Mouse (Mus musculus): ENCODE data around the gene Steap3. TPM values are rescaled to one million over a fixed set of nuclear protein-coding genes. Genes with fewer than 3 reads are reported as not detected.

Steap3 gene
- polyA plus RNA-seq, 1 experiment from 2014 or later = 3.3 TPM

DNA sequence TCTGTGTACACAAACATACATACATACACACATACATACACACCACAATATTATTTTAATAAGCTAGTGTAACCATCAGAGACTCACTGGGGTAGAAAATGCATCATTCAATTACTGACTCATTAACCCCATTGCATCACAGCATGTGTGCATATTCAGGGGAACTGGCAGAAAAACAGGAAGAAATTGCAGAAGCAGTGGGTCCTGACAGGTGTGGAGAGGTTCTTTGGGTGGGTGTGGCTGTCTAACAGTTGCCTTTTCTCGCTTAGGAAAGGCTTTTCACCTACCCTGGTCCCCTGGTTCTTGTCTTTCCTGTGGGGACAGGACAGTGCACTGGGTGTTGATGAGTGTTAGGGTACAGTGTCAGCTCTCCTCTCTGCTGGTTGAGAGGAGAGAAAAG is 109.9 kb downstream of the Steap3 start:
- no peaks in the 10 kb centered on the region for H3K36me3 ChIP-seq (replicated peaks; ENCODE audit: control insufficient read depth, insufficient read depth, low read depth, low read length)
- H3K27ac ChIP-seq (replicated peaks; ENCODE audit: low read depth, low read length) = no peak overlapping the region
- H3K4me3 ChIP-seq (ENCODE audit: low read depth, low read length) = no peak overlapping the region
- H3K4me2 ChIP-seq (ENCODE audit: low read depth, low read length) = no peak overlapping the region
- H3K27me3 ChIP-seq (ENCODE audit: control insufficient read depth, insufficient read depth, low read length) = no peaks in the 10 kb centered on the region
- no peak for ATAC-seq (replicated peaks; ENCODE audit: insufficient number of reproducible peaks, low FRiP score, low TSS enrichment, low read depth)
- no peaks in the 10 kb centered on the region for H3K9me3 ChIP-seq (replicated peaks; ENCODE audit: control insufficient read depth, low read length)
- H3K9ac ChIP-seq (replicated peaks; ENCODE audit: low read length) = no peak overlapping the region
- 43% methylated on average over 1 of the region's 1 CpGs for WGBS
- no peak for DNase-seq (ENCODE audit: low spot score)
- no peaks in the 10 kb centered on the region; the same call in 1 of the 2 replicates for H3K4me1 ChIP-seq (ENCODE audit: control insufficient read depth, insufficient read depth, low read length)

DNA sequence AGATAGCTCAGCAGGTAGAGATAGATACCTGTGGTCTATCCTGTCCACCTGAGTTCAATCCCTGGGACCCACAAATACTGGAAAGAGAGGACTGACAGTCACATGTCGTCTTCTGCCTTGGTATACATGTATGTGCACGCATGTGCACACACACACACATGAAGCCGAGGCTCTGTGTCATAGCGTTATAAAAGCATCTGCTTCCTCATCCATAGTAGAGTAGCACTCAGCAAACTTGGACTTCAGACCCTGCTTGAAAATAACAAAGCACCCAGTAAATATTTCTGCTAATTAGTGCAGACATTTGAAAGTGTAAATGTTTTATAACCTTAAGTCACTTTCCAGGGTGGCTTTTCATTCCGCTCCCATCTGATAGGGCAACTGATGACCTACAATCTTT is 111.0 kb downstream of the Steap3 start:
- 92% methylated on average over 5 of the region's 5 CpGs for WGBS
- Histone ChIP-seq H3K9ac (replicated peaks; ENCODE audit: low read length) (no peak overlapping the region), H3K9me3 (replicated peaks; ENCODE audit: control insufficient read depth, low read length) (no peaks in the 10 kb centered on the region), H3K4me2 (ENCODE audit: low read depth, low read length) (no peak overlapping the region), H3K4me3 (ENCODE audit: low read depth, low read length) (no peak overlapping the region), H3K4me1 (ENCODE audit: control insufficient read depth, insufficient read depth, low read length) (no peaks in the 10 kb centered on the region; the same call in 1 of the 2 replicates), H3K27ac (replicated peaks; ENCODE audit: low read depth, low read length) (no peak overlapping the region), H3K36me3 (replicated peaks; ENCODE audit: control insufficient read depth, insufficient read depth, low read depth, low read length) (no peaks in the 10 kb centered on the region), H3K27me3 (ENCODE audit: control insufficient read depth, insufficient read depth, low read length) (no peaks in the 10 kb centered on the region)
- DNase-seq (ENCODE audit: low spot score) (no peak), ATAC-seq (replicated peaks; ENCODE audit: insufficient number of reproducible peaks, low FRiP score, low TSS enrichment, low read depth) (no peak)

DNA sequence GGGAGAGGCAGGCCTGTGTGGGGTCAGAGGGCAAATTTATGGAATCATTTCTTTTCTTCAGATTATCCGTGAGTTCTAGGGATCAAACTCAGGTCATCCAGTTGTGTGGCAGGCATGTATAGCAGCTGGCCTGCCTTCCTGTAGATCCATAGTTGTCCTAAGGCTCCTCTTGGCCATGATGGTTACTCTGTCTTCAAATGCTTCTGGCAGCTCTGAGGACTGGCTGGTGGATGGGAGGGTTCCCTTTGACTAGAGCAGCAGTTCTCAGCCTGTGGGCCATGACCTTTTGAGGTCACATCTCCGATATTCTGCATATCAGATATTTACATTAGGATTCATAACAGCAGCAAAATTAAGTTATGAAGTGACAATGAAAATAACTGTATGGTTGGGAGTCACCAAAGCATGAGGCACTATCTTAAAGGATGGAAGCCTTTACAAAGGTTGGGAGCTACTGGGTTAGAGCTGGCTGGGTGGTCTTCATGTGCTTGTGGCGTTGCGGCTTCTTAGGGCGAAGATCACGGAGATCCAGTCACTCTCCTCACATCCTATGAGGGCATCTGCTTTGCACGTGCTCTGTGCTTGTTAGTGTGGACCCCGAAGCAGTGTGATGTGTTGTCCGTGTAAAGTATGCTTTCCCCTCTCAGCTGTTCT is 113.9 kb downstream of the Steap3 start:
- no peak overlapping the region for H3K27ac ChIP-seq (replicated peaks; ENCODE audit: low read depth, low read length)
- H3K9me3 ChIP-seq (replicated peaks; ENCODE audit: control insufficient read depth, low read length) = no peaks in the 10 kb centered on the region
- H3K4me3 ChIP-seq (ENCODE audit: low read depth, low read length) = no peak overlapping the region
- no peaks in the 10 kb centered on the region for H3K27me3 ChIP-seq (ENCODE audit: control insufficient read depth, insufficient read depth, low read length)
- DNase-seq (ENCODE audit: low spot score) (no peak), ATAC-seq (replicated peaks; ENCODE audit: insufficient number of reproducible peaks, low FRiP score, low TSS enrichment, low read depth) (no peak)
- H3K36me3 ChIP-seq (replicated peaks; ENCODE audit: control insufficient read depth, insufficient read depth, low read depth, low read length) = no peaks in the 10 kb centered on the region
- no peak overlapping the region for H3K9ac ChIP-seq (replicated peaks; ENCODE audit: low read length)
- H3K4me2 ChIP-seq (ENCODE audit: low read depth, low read length) = no peak overlapping the region
- no peaks in the 10 kb centered on the region; the same call in 1 of the 2 replicates for H3K4me1 ChIP-seq (ENCODE audit: control insufficient read depth, insufficient read depth, low read length)
- 77% methylated on average over 9 of the region's 9 CpGs for WGBS

- no peak overlapping the region for H3K27ac ChIP-seq (replicated peaks; ENCODE audit: low read depth, low read length)
- H3K4me3 ChIP-seq (ENCODE audit: low read depth, low read length) = no peak overlapping the region
- H3K27me3 ChIP-seq (ENCODE audit: control insufficient read depth, insufficient read depth, low read length) = no peaks in the 10 kb centered on the region
- H3K36me3 ChIP-seq (replicated peaks; ENCODE audit: control insufficient read depth, insufficient read depth, low read depth, low read length) = no peaks in the 10 kb centered on the region
- H3K9me3 ChIP-seq (replicated peaks; ENCODE audit: control insufficient read depth, low read length) = no peaks in the 10 kb centered on the region
- no peak overlapping the region for H3K4me2 ChIP-seq (ENCODE audit: low read depth, low read length)
- ATAC-seq (replicated peaks; ENCODE audit: insufficient number of reproducible peaks, low FRiP score, low TSS enrichment, low read depth) (no peak), DNase-seq (ENCODE audit: low spot score) (peak; percentile 52)
- H3K9ac ChIP-seq (replicated peaks; ENCODE audit: low read length) = no peak overlapping the region
- WGBS = 26% methylated on average over 1 of the region's 1 CpGs
- H3K4me1 ChIP-seq (ENCODE audit: control insufficient read depth, insufficient read depth, low read length) = no peaks in the 10 kb centered on the region; the same call in 1 of the 2 replicates
Observed at GRCm38 (mm10) chr1:120155325-120155724, 117.2 kb downstream of the Steap3 start.

- ATAC-seq (replicated peaks; ENCODE audit: insufficient number of reproducible peaks, low FRiP score, low TSS enrichment, low read depth) (no peak), DNase-seq (ENCODE audit: low spot score) (peak; percentile 60)
- H3K4me3 ChIP-seq (ENCODE audit: low read depth, low read length) = no peak overlapping the region
- no peaks in the 10 kb centered on the region for H3K4me1 ChIP-seq (ENCODE audit: control insufficient read depth, insufficient read depth, low read length)
- no peaks in the 10 kb centered on the region for H3K27me3 ChIP-seq (ENCODE audit: control insufficient read depth, insufficient read depth, low read length)
- no peaks in the 10 kb centered on the region for H3K9me3 ChIP-seq (replicated peaks; ENCODE audit: control insufficient read depth, low read length)
- no peak overlapping the region for H3K9ac ChIP-seq (replicated peaks; ENCODE audit: low read length)
- no peaks in the 10 kb centered on the region for H3K36me3 ChIP-seq (replicated peaks; ENCODE audit: control insufficient read depth, insufficient read depth, low read depth, low read length)
- H3K27ac ChIP-seq (replicated peaks; ENCODE audit: low read depth, low read length) = no peak overlapping the region
- no peak overlapping the region for H3K4me2 ChIP-seq (ENCODE audit: low read depth, low read length)
Observed at GRCm38 (mm10) chr1:120154232-120154631, 118.3 kb downstream of the Steap3 start.

DNA sequence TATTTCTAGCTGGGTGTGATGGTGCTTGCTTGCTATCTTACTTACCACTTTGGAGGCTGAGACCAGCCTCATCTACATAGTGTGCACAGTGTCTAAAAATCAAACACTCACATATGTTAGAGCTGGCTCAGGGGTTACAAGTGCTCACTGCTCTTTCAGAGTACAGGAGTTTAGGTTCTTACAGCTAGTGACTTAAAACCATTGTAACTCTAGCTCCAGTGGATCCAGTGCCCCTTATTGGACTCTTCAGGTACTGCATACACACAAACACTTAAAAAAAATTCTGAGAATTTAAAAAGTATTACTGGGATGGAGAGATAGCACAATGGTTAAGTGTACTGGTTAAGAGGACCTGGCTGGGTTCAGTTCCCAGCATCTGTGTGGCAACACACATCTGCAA is 125.5 kb downstream of the Steap3 start:
- no peak for ATAC-seq (replicated peaks; ENCODE audit: insufficient number of reproducible peaks, low FRiP score, low TSS enrichment, low read depth)

GRCm38 (mm10) chr1:120145527-120146216 is 126.8 kb downstream of the Steap3 start:
- no peak overlapping the region for H3K9ac ChIP-seq (replicated peaks; ENCODE audit: low read length)
- no peaks in the 10 kb centered on the region for H3K4me1 ChIP-seq (ENCODE audit: control insufficient read depth, insufficient read depth, low read length)
- 86% methylated on average over 8 of the region's 8 CpGs for WGBS
- no peaks in the 10 kb centered on the region for H3K36me3 ChIP-seq (replicated peaks; ENCODE audit: control insufficient read depth, insufficient read depth, low read depth, low read length)
- H3K9me3 ChIP-seq (replicated peaks; ENCODE audit: control insufficient read depth, low read length) = no peaks in the 10 kb centered on the region
- no peak for ATAC-seq (replicated peaks; ENCODE audit: insufficient number of reproducible peaks, low FRiP score, low TSS enrichment, low read depth)
- DNase-seq (ENCODE audit: low spot score) = no peak
- H3K27ac ChIP-seq (replicated peaks; ENCODE audit: low read depth, low read length) = no peak overlapping the region
- no peak overlapping the region for H3K4me3 ChIP-seq (ENCODE audit: low read depth, low read length)
- no peaks in the 10 kb centered on the region for H3K27me3 ChIP-seq (ENCODE audit: control insufficient read depth, insufficient read depth, low read length)
- H3K4me2 ChIP-seq (ENCODE audit: low read depth, low read length) = no peak overlapping the region

More for the DNA sequence above, 125.5 kb downstream of the Steap3 start:
- no peaks in the 10 kb centered on the region for H3K27me3 ChIP-seq (ENCODE audit: control insufficient read depth, insufficient read depth, low read length)
- no peaks in the 10 kb centered on the region for H3K4me1 ChIP-seq (ENCODE audit: control insufficient read depth, insufficient read depth, low read length)
- DNase-seq (ENCODE audit: low spot score) = peak; percentile 22
- no peaks in the 10 kb centered on the region for H3K36me3 ChIP-seq (replicated peaks; ENCODE audit: control insufficient read depth, insufficient read depth, low read depth, low read length)
- H3K9ac ChIP-seq (replicated peaks; ENCODE audit: low read length) = no peak overlapping the region
- no peak overlapping the region for H3K4me3 ChIP-seq (ENCODE audit: low read depth, low read length)
- H3K9me3 ChIP-seq (replicated peaks; ENCODE audit: control insufficient read depth, low read length) = no peaks in the 10 kb centered on the region
- H3K4me2 ChIP-seq (ENCODE audit: low read depth, low read length) = no peak overlapping the region
- H3K27ac ChIP-seq (replicated peaks; ENCODE audit: low read depth, low read length) = no peak overlapping the region

- no peak overlapping the region for H3K4me2 ChIP-seq (ENCODE audit: low read depth, low read length)
- no peak overlapping the region for H3K4me3 ChIP-seq (ENCODE audit: low read depth, low read length)
- ATAC-seq (replicated peaks; ENCODE audit: insufficient number of reproducible peaks, low FRiP score, low TSS enrichment, low read depth) (no peak), DNase-seq (ENCODE audit: low spot score) (no peak)
- no peaks in the 10 kb centered on the region for H3K9me3 ChIP-seq (replicated peaks; ENCODE audit: control insufficient read depth, low read length)
- H3K9ac ChIP-seq (replicated peaks; ENCODE audit: low read length) = no peak overlapping the region
- no peaks in the 10 kb centered on the region for H3K36me3 ChIP-seq (replicated peaks; ENCODE audit: control insufficient read depth, insufficient read depth, low read depth, low read length)
- no peak overlapping the region for H3K27ac ChIP-seq (replicated peaks; ENCODE audit: low read depth, low read length)
- no peaks in the 10 kb centered on the region for H3K27me3 ChIP-seq (ENCODE audit: control insufficient read depth, insufficient read depth, low read length)
- 80% methylated on average over 5 of the region's 5 CpGs for WGBS
- H3K4me1 ChIP-seq (ENCODE audit: control insufficient read depth, insufficient read depth, low read length) = no peaks in the 10 kb centered on the region
Observed at GRCm38 (mm10) chr1:120142551-120142950, 130.0 kb downstream of the Steap3 start.

Data from embryonic facial prominence, embryonic 11.5 days (tissue).